Mouse (Mus musculus) gastrocnemius, postnatal 14 days (tissue): ENCODE data around the gene Ano10. TPM values are rescaled to one million over a fixed set of nuclear protein-coding genes. Genes with fewer than 3 reads are reported as not detected.
"Not testable (repeated sequence)": the region's sequence is repeated elsewhere in the genome, so short reads cannot be mapped to it uniquely, and the experiment has no call there.

ENCODE experiments used
- DNase-seq: peaks from one replicate; pipeline ENCODE4 v3.0.0; 2021; ENCODE audit warnings: mixed read lengths
- intact Hi-C: fragments of 180-260 bp; cut with DNase I; formaldehyde crosslinking; loops from one replicate; pipeline ENCODE4 v1.15.1; 2025; ENCODE audit warnings: low total_unique reads
- total RNA-seq, 2 experiments: library from RNA; stranded (reverse); gene quantifications; 2 replicates each; pipeline ENCODE4 v1.2.3; 2021

The Ano10 gene
- total RNA-seq, 2 experiments from 2014 or later, result 36.6 to 39.4 TPM

- no peak for DNase-seq
- intact Hi-C loops, result no loop called here
These were observed 115.8 kb downstream of the Ano10 start for GRCm38 (mm10) chr9:122178427-122178826.

- intact Hi-C loops, result no loop called here
- no peak for DNase-seq
These were observed 116.7 kb downstream of the Ano10 start for GRCm38 (mm10) chr9:122177256-122178220.

- intact Hi-C loops, result no loop called here
- no peak for DNase-seq
These were observed 119.5 kb downstream of the Ano10 start for GRCm38 (mm10) chr9:122174723-122175122.

- intact Hi-C loops, result no loop called here
These were observed 120.6 kb downstream of the Ano10 start for GRCm38 (mm10) chr9:122173405-122174233.

GRCm38 (mm10) chr9:122172612-122173186, 121.5 kb downstream of the Ano10 start:
- intact Hi-C loops, result no loop called here
- no peak for DNase-seq

More at GRCm38 (mm10) chr9:122173405-122174233, 120.6 kb downstream of the Ano10 start:
- DNase-seq, result no peak

- DNase-seq, result no peak
- intact Hi-C loops, result no loop called here
These were observed 124.3 kb downstream of the Ano10 start for GRCm38 (mm10) chr9:122169901-122170300.

GRCm38 (mm10) chr9:122167719-122168118, 126.5 kb downstream of the Ano10 start:
- DNase-seq, intact Hi-C loops: not testable (repeated sequence)

GRCm38 (mm10) chr9:122164535-122164934, 129.7 kb downstream of the Ano10 start:
- DNase-seq, result no peak
- intact Hi-C loops, result no loop called here

- DNase-seq, result no peak
- intact Hi-C loops, result no loop called here
These were observed 137.2 kb downstream of the Ano10 start for GRCm38 (mm10) chr9:122157079-122157441.

- no peak for DNase-seq
- intact Hi-C loops, result no loop called here
These were observed 137.7 kb downstream of the Ano10 start for GRCm38 (mm10) chr9:122156389-122157078.

GRCm38 (mm10) chr9:122155193-122155592, 139.0 kb downstream of the Ano10 start:
- no peak for DNase-seq
- intact Hi-C loops, result no loop called here

- intact Hi-C loops, result no loop called here
- DNase-seq, result no peak
These were observed 140.8 kb downstream of the Ano10 start for GRCm38 (mm10) chr9:122153436-122153835.

- no peak for DNase-seq
- intact Hi-C loops, result no loop called here
These were observed 141.7 kb downstream of the Ano10 start for GRCm38 (mm10) chr9:122152501-122152900.

- intact Hi-C loops, result no loop called here
- DNase-seq, result no peak
These were observed 142.2 kb downstream of the Ano10 start for GRCm38 (mm10) chr9:122152063-122152462.

- intact Hi-C loops, result no loop called here
- DNase-seq, result no peak
These were observed 144.0 kb downstream of the Ano10 start for GRCm38 (mm10) chr9:122149997-122150826.

GRCm38 (mm10) chr9:122148356-122148755, 145.9 kb downstream of the Ano10 start:
- DNase-seq, result no peak
- intact Hi-C loops, result no loop called here

- DNase-seq, result no peak
- intact Hi-C loops, result no loop called here
These were observed 147.9 kb downstream of the Ano10 start for GRCm38 (mm10) chr9:122146124-122146870.

GRCm38 (mm10) chr9:122145677-122146076, 148.5 kb downstream of the Ano10 start:
- intact Hi-C loops, result no loop called here
- DNase-seq, result no peak
